Mouse (Mus musculus): ENCODE measurements around the gene Retreg1. TPM values are rescaled to one million over a fixed set of nuclear protein-coding genes. Genes with fewer than 3 reads are reported as not detected.

Retreg1 gene
- polyA plus RNA-seq, 1 experiment from 2014 or later = 15.3 TPM

- ATAC-seq (ENCODE audit: low FRiP score) (peak; percentile 60; the same call in 1 of the 2 replicates), DNase-seq (ENCODE audit: low spot score) (no peak)
- Histone ChIP-seq H3K27me3 (ENCODE audit: control insufficient read depth, insufficient read depth, low read length) (no peaks in the 10 kb centered on the region), H3K4me2 (replicated peaks) (no peak overlapping the region), H3K4me1 (replicated peaks; ENCODE audit: control insufficient read depth, insufficient read depth, low read length) (no peaks in the 10 kb centered on the region; the same call in none of the 2 replicates), H3K9ac (no peak overlapping the region), H3K4me3 (replicated peaks; ENCODE audit: low read length) (no peak overlapping the region), H3K36me3 (replicated peaks; ENCODE audit: control insufficient read depth, insufficient read depth) (no peaks in the 10 kb centered on the region), H3K27ac (peak overlapping the region; percentile 32; the same call in 1 of the 2 replicates), H3K9me3 (ENCODE audit: control insufficient read depth, low read length) (no peaks in the 10 kb centered on the region)
- 64% methylated on average over 11 of the region's 11 CpGs for WGBS
These were observed 72.7 kb downstream of the Retreg1 start for GRCm38 (mm10) chr15:25915574-25916205.

GRCm38 (mm10) chr15:25916252-25916651 is 73.3 kb downstream of the Retreg1 start:
- 80% methylated on average over 2 of the region's 2 CpGs for WGBS
- ATAC-seq (ENCODE audit: low FRiP score) = peak; percentile 18; the same call in 1 of the 2 replicates

GRCm38 (mm10) chr15:25918641-25919040 is 75.7 kb downstream of the Retreg1 start:
- ATAC-seq (ENCODE audit: low FRiP score) = no peak
- 93% methylated on average over 7 of the region's 7 CpGs for WGBS

More at GRCm38 (mm10) chr15:25916252-25916651, 73.3 kb downstream of the Retreg1 start:
- H3K36me3 ChIP-seq (replicated peaks; ENCODE audit: control insufficient read depth, insufficient read depth) = no peaks in the 10 kb centered on the region
- no peaks in the 10 kb centered on the region for H3K9me3 ChIP-seq (ENCODE audit: control insufficient read depth, low read length)
- no peak overlapping the region for H3K9ac ChIP-seq
- H3K4me3 ChIP-seq (replicated peaks; ENCODE audit: low read length) = no peak overlapping the region
- no peak for DNase-seq (ENCODE audit: low spot score)
- H3K4me1 ChIP-seq (replicated peaks; ENCODE audit: control insufficient read depth, insufficient read depth, low read length) = no peaks in the 10 kb centered on the region; the same call in none of the 2 replicates
- no peak overlapping the region for H3K4me2 ChIP-seq (replicated peaks)
- no peak overlapping the region for H3K27ac ChIP-seq
- no peaks in the 10 kb centered on the region for H3K27me3 ChIP-seq (ENCODE audit: control insufficient read depth, insufficient read depth, low read length)

GRCm38 (mm10) chr15:25919995-25920394 is 77.0 kb downstream of the Retreg1 start:
- 81% methylated on average over 4 of the region's 4 CpGs for WGBS
- H3K4me3 ChIP-seq (replicated peaks; ENCODE audit: low read length) = no peak overlapping the region

More at GRCm38 (mm10) chr15:25918641-25919040, 75.7 kb downstream of the Retreg1 start:
- no peak overlapping the region for H3K4me2 ChIP-seq (replicated peaks)
- H3K4me3 ChIP-seq (replicated peaks; ENCODE audit: low read length) = no peak overlapping the region
- H3K4me1 ChIP-seq (replicated peaks; ENCODE audit: control insufficient read depth, insufficient read depth, low read length) = no peaks in the 10 kb centered on the region; the same call in none of the 2 replicates
- H3K9ac ChIP-seq = no peak overlapping the region
- no peaks in the 10 kb centered on the region for H3K36me3 ChIP-seq (replicated peaks; ENCODE audit: control insufficient read depth, insufficient read depth)
- no peaks in the 10 kb centered on the region for H3K27me3 ChIP-seq (ENCODE audit: control insufficient read depth, insufficient read depth, low read length)
- DNase-seq (ENCODE audit: low spot score) = no peak
- no peak overlapping the region for H3K27ac ChIP-seq
- H3K9me3 ChIP-seq (ENCODE audit: control insufficient read depth, low read length) = no peaks in the 10 kb centered on the region

GRCm38 (mm10) chr15:25920886-25921285 is 77.9 kb downstream of the Retreg1 start:
- no peaks in the 10 kb centered on the region for H3K27me3 ChIP-seq (ENCODE audit: control insufficient read depth, insufficient read depth, low read length)
- no peaks in the 10 kb centered on the region for H3K36me3 ChIP-seq (replicated peaks; ENCODE audit: control insufficient read depth, insufficient read depth)
- no peak overlapping the region for H3K9ac ChIP-seq
- DNase-seq (ENCODE audit: low spot score) (no peak), ATAC-seq (ENCODE audit: low FRiP score) (no peak)
- no peaks in the 10 kb centered on the region for H3K9me3 ChIP-seq (ENCODE audit: control insufficient read depth, low read length)
- no peaks in the 10 kb centered on the region; the same call in 1 of the 2 replicates for H3K4me1 ChIP-seq (replicated peaks; ENCODE audit: control insufficient read depth, insufficient read depth, low read length)
- WGBS = 88% methylated on average over 6 of the region's 6 CpGs
- no peak overlapping the region for H3K4me3 ChIP-seq (replicated peaks; ENCODE audit: low read length)
- H3K4me2 ChIP-seq (replicated peaks) = no peak overlapping the region
- no peak overlapping the region for H3K27ac ChIP-seq

More at GRCm38 (mm10) chr15:25919995-25920394, 77.0 kb downstream of the Retreg1 start:
- H3K4me1 ChIP-seq (replicated peaks; ENCODE audit: control insufficient read depth, insufficient read depth, low read length) = no peaks in the 10 kb centered on the region; the same call in none of the 2 replicates
- H3K36me3 ChIP-seq (replicated peaks; ENCODE audit: control insufficient read depth, insufficient read depth) = no peaks in the 10 kb centered on the region
- no peak overlapping the region for H3K4me2 ChIP-seq (replicated peaks)
- DNase-seq (ENCODE audit: low spot score) = no peak
- ATAC-seq (ENCODE audit: low FRiP score) = no peak
- no peak overlapping the region for H3K27ac ChIP-seq
- no peaks in the 10 kb centered on the region for H3K27me3 ChIP-seq (ENCODE audit: control insufficient read depth, insufficient read depth, low read length)
- H3K9me3 ChIP-seq (ENCODE audit: control insufficient read depth, low read length) = no peaks in the 10 kb centered on the region
- H3K9ac ChIP-seq = no peak overlapping the region

GRCm38 (mm10) chr15:25922007-25922406 is 79.0 kb downstream of the Retreg1 start:
- H3K27me3 ChIP-seq (ENCODE audit: control insufficient read depth, insufficient read depth, low read length) = no peaks in the 10 kb centered on the region
- ATAC-seq (ENCODE audit: low FRiP score) = no peak
- H3K4me2 ChIP-seq (replicated peaks) = no peak overlapping the region

GRCm38 (mm10) chr15:25923916-25924315 is 80.9 kb downstream of the Retreg1 start:
- no peak overlapping the region for H3K4me2 ChIP-seq (replicated peaks)
- no peaks in the 10 kb centered on the region for H3K9me3 ChIP-seq (ENCODE audit: control insufficient read depth, low read length)
- no peak overlapping the region for H3K27ac ChIP-seq
- WGBS = 76% methylated on average over 8 of the region's 8 CpGs
- no peaks in the 10 kb centered on the region for H3K36me3 ChIP-seq (replicated peaks; ENCODE audit: control insufficient read depth, insufficient read depth)
- DNase-seq (ENCODE audit: low spot score) = no peak
- no peak for ATAC-seq (ENCODE audit: low FRiP score)
- no peak overlapping the region for H3K9ac ChIP-seq
- no peaks in the 10 kb centered on the region for H3K4me1 ChIP-seq (replicated peaks; ENCODE audit: control insufficient read depth, insufficient read depth, low read length)
- H3K4me3 ChIP-seq (replicated peaks; ENCODE audit: low read length) = no peak overlapping the region
- no peaks in the 10 kb centered on the region for H3K27me3 ChIP-seq (ENCODE audit: control insufficient read depth, insufficient read depth, low read length)

More at GRCm38 (mm10) chr15:25922007-25922406, 79.0 kb downstream of the Retreg1 start:
- no peak for DNase-seq (ENCODE audit: low spot score)
- Histone ChIP-seq H3K4me3 (replicated peaks; ENCODE audit: low read length) (no peak overlapping the region), H3K27ac (no peak overlapping the region), H3K36me3 (replicated peaks; ENCODE audit: control insufficient read depth, insufficient read depth) (no peaks in the 10 kb centered on the region), H3K9ac (no peak overlapping the region), H3K9me3 (ENCODE audit: control insufficient read depth, low read length) (no peaks in the 10 kb centered on the region), H3K4me1 (replicated peaks; ENCODE audit: control insufficient read depth, insufficient read depth, low read length) (no peaks in the 10 kb centered on the region)
- 68% methylated on average over 2 of the region's 2 CpGs for WGBS

GRCm38 (mm10) chr15:25926171-25926570 is 83.2 kb downstream of the Retreg1 start:
- Histone ChIP-seq H3K36me3 (replicated peaks; ENCODE audit: control insufficient read depth, insufficient read depth) (no peaks in the 10 kb centered on the region), H3K4me3 (replicated peaks; ENCODE audit: low read length) (no peak overlapping the region), H3K4me2 (replicated peaks) (no peak overlapping the region), H3K27ac (no peak overlapping the region), H3K4me1 (replicated peaks; ENCODE audit: control insufficient read depth, insufficient read depth, low read length) (no peaks in the 10 kb centered on the region), H3K27me3 (ENCODE audit: control insufficient read depth, insufficient read depth, low read length) (no peaks in the 10 kb centered on the region), H3K9ac (no peak overlapping the region), H3K9me3 (ENCODE audit: control insufficient read depth, low read length) (no peaks in the 10 kb centered on the region)
- WGBS = 91% methylated on average over 4 of the region's 4 CpGs
- DNase-seq (ENCODE audit: low spot score) (no peak), ATAC-seq (ENCODE audit: low FRiP score) (no peak)

GRCm38 (mm10) chr15:25927106-25927505 is 84.1 kb downstream of the Retreg1 start:
- no peak for ATAC-seq (ENCODE audit: low FRiP score)
- Histone ChIP-seq H3K4me2 (replicated peaks) (no peak overlapping the region), H3K27me3 (ENCODE audit: control insufficient read depth, insufficient read depth, low read length) (no peaks in the 10 kb centered on the region), H3K4me1 (replicated peaks; ENCODE audit: control insufficient read depth, insufficient read depth, low read length) (no peaks in the 10 kb centered on the region), H3K27ac (no peak overlapping the region), H3K4me3 (replicated peaks; ENCODE audit: low read length) (no peak overlapping the region), H3K9me3 (ENCODE audit: control insufficient read depth, low read length) (no peaks in the 10 kb centered on the region), H3K9ac (no peak overlapping the region), H3K36me3 (replicated peaks; ENCODE audit: control insufficient read depth, insufficient read depth) (no peaks in the 10 kb centered on the region)
- DNase-seq (ENCODE audit: low spot score) = no peak
- 95% methylated on average over 14 of the region's 14 CpGs for WGBS

All from hindbrain, embryonic 14.5 days (tissue).